Mouse (Mus musculus): ENCODE data around the gene Elf5.

DNA sequence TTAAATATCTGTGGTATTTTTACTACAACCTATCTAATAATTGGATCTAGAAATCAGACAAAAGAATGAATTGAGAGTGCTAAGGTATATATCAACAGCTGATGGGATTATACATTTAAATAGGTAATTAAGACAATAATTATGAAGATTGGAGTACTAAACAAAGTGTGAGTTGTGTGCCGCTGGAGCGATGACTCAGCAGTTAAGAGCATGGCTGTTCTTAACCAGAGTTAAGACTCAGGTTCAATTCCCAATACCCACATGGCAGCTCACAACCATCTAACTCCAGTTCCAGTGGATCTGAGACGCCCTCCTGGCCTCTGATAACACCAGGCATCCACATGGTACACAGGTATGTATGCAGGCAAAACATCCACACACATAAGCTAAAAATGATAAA lies 61.9 kb downstream of the Elf5 start:
- TF ChIP-seq CTCF (IDR thresholded peaks at IDR 0.05; ENCODE audit: control insufficient read depth, insufficient read depth, insufficient replicate concordance, low read depth, low read length), result no peak
- no peak for TF ChIP-seq POLR2A (IDR thresholded peaks at IDR 0.05; ENCODE audit: control insufficient read depth, low read depth, low read length)

All from testis, adult 2 months (tissue).